Mouse (Mus musculus): Measurements from ENCODE around the gene Zfp541.

The Zfp541 gene

DNA sequence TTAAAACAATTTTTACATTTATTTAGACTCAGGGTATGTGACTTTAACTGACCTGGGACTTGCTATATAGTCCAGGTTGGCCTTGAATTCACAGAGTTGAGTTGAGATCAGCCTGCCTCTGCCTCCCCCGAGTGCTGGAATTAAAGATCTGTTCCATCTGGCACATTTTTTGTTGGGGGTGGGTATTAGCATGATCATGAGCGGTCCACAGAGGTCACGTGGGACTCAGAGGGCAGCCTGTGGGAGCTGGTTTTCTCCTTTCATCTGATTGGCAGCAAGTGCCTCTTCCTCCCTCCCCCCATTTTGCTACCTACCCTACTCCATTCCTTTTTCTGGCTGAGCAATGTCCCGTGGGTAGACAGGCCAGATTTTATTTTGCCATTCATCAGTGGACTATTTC, 19.0 kb downstream of the Zfp541 start:
- in situ Hi-C loops (cut with MboI, MseI) = no loop called here

DNA sequence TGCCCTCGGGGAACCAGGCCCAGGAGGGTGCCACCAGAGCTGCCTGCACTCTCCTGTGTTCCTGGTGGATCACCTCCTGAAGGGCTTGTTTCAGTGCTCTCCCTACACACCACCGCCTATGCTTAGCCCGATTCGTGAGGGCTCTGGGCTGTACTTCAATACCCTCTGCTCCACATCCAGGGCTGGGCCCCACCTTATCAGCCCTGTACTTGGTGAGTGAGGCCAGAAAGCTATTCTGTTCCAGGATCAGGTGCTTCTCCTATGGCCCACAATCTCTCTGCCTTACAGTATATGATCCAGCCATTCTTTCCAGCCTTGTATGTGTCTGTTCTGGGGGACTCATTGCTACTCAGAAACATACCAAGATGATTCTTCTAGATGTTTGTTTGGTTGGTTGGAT, 21.7 kb downstream of the Zfp541 start:
- in situ Hi-C loops (cut with MboI, MseI) = no loop called here

DNA sequence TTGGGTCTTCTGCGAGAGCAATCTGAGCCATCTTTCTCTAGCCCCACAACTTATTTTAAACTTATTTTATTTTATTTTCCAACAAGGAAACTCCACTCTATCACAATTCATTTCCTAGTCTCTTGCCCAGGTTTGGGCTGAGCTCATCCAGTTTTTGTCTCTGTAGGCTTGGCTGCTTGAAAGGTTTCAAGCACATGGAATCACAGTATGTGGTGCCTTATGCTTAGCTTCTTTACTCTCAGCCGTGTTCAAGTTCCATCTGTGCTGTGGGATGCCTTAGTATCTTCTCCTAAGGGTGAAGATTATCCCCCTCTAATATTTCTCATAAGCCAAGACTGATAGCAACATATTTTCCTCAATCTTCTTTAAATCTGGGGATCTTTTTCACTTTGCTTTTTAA, 26.0 kb downstream of the Zfp541 start:
- in situ Hi-C loops (cut with MboI, MseI) = no loop called here

DNA sequence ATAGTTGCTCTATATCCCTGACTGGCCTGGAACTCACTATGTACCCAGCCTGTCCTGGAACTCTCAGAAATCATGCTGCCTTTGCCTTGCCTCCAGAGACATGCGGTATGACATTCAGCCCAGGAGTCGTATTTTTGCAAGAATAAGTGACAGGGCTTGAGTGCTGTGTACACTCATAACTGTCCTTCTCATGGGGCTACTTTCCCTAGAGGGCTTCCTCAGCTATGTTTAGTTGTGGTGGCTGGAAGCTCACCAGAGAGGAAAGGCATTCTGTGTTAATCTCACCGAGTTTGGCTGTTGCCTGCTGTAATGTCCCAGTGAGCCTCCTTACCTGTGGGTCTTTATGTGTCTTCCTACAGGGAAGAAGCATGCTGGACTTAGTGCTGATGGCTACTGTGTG, 33.0 kb downstream of the Zfp541 start:
- in situ Hi-C loops (cut with MboI, MseI) = no loop called here

DNA sequence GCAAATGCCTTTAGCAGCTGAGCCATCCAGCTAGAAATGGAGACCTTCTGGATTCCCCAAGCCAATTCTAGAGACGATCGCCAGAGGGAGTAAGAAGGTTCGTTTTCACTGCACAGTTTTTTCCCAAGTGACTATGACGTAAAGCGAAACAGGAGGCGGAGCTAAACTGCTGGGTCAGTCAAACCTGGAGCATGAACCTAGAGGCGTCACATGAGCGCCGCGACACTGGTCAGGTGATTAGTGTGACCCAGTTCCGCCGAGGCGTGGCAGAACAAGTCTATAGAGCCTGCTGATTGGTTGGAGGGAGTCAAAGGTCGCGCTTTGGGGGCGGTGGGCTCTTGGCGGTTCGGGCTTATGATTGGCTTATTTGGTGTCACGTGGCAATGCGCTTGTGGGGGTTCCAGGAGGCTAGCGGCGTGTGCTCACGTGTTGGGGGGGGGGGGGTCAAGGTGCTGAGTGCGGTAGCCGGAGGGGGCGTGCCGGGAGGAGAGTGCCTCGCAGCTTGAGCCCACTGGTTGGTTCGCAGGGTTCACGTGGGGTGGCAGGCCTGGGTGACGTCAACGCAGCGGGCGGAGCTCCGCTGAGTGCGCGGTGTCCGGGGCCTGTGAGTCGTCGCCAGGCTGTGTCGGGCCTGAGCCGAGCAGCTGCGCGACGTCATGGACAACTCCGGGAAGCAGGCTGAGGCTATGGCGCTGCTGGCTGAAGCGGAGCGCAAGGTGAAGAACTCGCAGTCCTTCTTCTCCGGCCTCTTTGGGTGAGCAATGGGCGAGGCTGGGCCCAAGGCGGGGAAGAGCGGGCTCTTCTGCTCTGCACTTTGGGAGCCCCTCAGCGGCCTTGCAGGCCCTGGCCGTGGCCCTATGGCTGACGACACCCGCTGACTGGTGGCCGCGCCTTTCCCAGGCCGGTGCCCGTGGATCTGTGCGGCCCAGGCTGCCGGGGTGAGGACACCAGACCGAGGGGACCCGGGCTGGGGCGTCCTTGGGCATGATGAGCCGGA, 36.7 kb downstream of the Zfp541 start, which contains the start of gene Napa:
Napa (plus strand) TSS at position 438 of the 997 bp plus-strand sequence.
- in situ Hi-C loops (cut with MboI, MseI) = no loop called here

DNA sequence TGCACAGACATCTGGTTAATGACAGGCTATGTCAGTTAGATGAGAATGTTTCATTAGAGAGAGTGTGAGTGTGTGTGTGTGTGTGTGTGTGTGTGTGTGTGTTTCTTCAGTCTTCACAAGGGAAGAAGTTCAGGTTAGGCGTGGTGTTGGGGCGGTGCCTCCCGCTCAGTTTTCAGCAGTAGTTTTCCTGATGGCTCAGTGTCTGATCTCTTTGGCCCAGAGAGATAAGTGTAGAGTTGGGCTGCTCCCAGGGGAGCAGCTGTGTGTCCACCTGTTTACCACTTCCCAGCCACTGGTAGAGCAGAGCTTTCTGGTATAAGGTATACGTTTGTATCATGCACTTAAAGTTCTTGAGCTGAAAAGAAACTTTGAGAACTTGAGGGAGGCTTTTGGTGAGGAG, 38.3 kb downstream of the Zfp541 start:
- in situ Hi-C loops (cut with MboI, MseI) = no loop called here

DNA sequence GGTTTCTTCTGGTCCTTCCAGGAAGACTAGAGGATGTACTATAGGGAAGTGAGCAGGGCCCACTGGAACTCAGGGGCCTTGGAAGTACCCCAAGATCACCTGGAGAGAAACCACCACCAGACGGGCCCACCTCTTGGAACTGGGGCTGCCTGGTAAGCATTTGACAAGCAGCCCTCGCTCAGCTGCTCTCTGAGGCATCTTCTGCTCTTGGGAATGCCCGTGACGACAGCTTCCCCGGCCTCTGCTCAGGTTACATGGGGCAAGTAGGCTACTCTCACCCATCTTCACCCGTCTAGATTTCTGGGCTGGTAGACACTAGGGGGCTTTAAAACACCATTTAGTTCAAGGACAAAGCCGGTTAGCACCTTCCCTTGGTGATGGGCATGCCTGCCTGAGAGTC, 39.5 kb downstream of the Zfp541 start:
- in situ Hi-C loops (cut with MboI, MseI) = no loop called here

DNA sequence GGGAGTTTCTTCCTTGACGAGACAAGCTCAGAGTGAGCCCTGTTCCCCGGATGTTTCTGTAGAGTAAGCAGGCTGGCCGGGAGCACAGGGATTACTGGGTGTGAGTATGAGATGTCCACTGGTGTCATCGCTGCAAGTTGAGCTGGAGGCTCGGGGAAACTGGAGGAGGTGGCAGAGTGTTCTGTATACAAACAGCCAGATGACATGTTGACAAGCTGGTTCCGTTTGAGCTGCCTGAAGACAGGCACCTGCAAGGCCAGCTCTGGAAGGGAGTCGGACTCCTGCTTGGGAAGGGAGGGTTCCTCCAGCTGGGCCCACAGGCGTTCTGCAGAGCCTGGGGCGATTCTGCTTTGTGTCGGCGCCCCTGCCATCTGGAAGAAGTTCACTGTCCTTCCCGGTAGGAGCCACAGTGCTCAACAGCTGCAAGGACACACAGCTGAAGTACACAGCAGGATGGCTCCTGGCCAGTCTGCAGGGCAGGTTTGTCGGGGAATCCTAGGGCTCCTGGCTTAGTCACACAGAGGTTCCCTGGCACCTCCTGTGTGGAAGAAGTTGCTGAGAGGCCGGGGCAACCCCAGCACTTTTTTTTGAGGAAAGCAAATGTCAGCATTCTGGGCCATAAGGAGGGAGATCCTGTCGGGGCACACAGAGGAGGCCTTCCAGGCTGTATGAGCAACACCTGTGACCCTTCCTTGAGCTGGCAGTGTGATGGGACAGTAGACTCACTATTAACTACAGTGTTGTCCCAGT, 40.3 kb downstream of the Zfp541 start:
- in situ Hi-C loops (cut with MboI, MseI) = no loop called here

DNA sequence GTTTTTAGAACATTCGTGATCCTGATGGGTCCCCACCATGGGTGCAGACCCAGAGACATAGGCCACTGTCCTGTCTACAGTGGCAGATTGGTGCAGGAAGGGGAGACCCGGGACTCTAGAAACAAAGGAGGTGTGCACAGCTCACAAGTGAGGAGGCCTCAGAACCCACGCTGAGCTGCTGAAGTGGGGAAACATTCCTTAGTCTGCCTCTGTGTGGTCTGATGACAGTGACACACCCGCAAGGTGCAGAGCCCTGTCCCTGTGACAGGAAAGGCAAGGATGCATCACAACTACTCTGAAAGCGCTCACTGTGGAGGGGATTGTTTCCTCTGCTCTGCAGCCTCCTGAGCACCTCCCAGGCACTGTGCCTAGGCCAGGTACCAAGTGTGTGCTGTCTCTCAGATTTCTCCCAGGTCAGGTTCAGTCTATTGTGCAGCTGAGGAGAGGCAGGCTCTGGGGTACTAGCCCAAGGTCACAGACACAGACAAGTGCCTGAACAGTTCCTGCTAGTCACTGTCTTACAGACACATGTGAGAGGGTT, 41.1 kb downstream of the Zfp541 start:
- in situ Hi-C loops (cut with MboI, MseI) = no loop called here

DNA sequence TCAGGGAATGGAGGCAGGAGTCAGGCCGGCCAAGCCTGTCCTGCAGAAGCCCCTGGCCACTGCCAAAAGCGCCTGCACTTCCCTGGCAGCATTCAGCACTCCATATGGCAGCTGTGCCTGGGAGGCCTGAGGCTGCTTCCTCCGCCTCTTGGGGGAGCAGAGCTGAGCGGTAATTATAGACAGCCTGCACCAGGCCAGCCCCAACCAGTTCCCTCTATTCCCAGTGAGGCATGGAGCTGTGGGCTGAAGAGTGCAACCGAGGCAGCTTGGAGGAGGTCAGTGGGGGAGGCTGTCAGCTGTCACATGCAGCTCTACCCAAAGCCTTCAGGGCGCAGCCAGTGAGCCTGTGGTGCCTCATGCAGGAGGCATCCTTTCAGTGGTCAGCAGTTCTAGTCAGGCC, 42.1 kb downstream of the Zfp541 start:
- in situ Hi-C loops (cut with MboI, MseI) = no loop called here

DNA sequence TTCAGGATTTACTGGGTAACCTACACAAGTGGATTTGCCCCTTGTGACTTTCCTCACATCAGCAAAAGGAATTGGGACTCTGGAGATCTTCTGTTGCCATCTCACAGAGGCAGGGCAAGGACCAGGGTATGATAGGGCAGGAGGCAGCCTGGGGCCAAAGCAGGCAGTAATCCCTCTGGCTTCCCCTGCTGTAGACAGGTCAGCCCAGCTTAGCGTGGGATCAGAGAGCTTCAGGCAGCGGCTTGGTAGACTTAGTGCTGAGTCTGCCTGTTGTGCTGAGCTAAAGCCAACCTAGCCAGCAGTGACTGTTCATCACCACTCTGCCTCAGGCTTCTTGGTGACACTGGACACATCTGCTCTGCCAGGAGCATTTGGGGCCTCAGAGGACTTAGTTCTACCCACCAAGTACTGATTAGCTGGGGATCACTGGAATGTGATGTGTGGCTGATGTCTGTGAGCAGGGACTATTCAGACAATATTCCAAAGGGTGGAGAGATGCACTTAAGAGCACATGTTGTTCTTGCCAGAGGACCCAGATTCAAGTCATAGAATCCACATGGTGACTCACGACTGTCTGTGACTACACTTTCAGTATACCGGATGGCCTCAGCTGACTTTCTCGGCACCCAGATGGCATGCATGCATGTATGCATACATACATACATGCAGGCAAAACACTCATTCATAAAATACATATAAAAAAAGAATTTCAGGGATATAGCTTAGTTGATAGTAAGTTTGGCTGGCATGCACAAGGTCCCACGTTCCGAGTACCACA, 43.2 kb downstream of the Zfp541 start:
- in situ Hi-C loops (cut with MboI, MseI) = no loop called here

DNA sequence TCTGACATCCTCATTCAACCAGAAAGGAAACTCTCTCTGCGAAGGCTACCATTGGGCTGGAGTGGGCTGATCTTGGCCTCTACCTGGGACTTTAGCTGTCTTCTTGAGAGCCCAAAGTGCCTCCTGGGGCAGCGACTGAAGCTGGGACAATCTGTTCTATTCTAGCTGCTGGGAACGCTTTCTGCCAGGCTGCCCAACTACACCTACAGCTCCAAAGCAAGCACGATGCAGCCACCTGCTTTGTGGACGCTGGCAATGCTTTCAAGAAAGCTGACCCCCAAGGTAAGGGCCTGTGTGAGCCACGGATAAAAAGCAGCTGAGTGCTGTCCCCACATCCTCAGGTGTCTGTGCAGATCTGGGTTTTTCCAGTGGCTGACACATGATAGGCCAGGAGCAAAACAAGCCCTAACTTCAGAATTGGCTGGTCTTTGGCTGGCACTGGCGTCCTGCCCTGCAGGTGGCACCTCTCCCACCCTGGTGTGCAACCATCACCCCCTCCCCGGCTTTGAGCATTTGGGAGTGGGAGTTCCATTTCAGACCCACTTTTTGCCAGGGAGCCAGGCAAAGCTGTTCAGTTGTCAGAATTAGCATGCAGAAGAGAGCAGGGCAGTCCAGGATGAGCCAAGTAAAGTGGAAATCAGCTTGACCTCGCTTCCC, 47.4 kb downstream of the Zfp541 start:
- in situ Hi-C loops (cut with MboI, MseI) = no loop called here

DNA sequence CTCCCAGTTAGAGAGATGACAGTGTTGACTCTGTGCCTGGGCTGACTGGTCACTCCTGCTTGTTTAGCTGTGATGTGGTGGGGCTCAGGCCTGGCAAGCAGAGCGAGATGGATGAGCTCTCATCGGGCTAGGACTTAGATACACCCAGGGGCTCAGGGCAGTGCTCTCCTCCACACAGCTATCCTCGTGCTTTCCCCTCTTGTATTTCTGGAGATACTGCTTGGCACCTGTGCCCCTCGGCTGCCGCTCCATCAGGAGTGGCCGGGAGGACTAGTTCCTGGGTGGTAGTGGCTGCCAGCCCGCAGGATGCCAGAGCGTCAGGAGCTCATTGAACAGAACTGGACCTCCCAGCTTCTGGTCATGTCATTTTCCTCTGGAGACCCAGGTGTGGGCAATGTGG, 48.5 kb downstream of the Zfp541 start:
- in situ Hi-C loops (cut with MboI, MseI) = no loop called here

DNA sequence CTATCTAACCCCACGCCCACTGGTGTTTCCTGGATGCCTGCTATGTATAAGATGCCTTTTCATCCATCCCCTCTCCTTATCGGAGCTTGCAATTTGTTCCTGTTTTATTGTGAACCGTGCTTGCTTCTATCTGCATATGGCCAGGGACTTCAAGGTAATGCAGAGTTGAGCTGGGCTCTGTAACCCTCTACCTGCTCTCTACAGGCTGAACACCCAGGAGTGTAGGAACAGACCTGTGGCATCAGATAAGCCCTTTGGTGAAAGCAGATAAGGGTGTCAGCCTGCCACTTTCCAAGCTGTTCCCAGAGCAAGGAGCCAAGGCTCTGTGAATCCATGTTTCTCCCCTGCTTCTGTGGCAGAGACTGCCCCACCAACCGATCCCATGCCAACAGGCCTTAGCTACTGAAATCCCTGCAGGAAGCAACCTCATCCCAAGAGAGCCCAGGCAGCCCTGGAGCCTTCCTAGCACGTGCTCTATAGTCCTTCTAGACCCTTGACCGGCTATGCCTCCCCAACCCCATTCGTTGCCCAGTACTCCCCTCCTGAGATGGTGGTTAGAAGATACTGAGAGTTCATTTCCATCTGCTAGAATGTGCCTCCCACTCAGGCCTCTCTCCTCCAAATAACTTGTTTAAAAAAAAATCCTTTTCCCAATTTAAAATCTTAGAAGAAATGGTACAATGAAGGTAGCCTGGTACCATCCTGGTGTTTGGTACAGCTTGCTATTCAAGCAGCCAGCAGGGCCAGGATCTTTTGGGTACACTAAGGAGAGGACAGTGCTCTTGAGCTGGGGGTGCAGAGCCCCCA, 49.9 kb downstream of the Zfp541 start:
- in situ Hi-C loops (cut with MboI, MseI) = no loop called here

DNA sequence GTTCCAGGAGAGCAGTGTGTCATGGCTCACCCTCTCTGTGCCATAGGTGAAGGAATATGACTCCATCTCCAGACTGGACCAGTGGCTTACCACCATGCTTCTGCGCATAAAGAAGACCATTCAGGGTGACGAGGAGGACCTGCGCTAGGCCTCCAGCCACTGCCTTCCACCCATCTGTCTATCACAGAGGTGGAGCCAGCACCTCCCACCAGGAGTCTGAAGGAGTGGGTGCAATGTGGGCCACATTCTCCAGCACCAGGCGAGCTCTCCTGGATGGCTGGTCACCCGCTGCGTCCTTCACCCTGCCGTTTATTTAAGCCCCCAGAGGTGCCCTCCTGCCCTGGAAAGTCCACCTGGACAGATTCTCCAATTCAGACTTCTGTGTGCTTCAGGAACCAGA, 54.8 kb downstream of the Zfp541 start:
- in situ Hi-C loops (cut with MboI, MseI) = no loop called here

DNA sequence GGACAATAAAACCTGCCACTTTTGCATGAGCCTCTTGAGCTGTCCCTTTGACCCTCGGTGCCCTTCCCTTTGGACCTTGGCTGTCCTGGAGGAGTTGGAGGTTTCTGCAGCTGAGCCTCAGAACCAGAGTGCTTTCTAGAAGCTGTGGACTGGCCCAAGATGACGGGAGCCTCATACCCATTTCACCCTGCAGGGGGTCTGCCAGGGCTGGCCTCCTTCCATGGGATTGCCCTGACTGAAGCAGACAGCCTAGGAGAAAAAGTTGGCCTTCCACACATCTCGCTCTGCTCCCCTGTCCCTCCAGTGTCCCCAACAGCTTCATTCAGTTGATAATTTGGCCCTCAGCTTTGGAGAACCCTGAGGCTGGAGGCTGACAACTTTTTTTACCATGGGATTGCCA, 55.5 kb downstream of the Zfp541 start:
- in situ Hi-C loops (cut with MboI, MseI) = no loop called here

DNA sequence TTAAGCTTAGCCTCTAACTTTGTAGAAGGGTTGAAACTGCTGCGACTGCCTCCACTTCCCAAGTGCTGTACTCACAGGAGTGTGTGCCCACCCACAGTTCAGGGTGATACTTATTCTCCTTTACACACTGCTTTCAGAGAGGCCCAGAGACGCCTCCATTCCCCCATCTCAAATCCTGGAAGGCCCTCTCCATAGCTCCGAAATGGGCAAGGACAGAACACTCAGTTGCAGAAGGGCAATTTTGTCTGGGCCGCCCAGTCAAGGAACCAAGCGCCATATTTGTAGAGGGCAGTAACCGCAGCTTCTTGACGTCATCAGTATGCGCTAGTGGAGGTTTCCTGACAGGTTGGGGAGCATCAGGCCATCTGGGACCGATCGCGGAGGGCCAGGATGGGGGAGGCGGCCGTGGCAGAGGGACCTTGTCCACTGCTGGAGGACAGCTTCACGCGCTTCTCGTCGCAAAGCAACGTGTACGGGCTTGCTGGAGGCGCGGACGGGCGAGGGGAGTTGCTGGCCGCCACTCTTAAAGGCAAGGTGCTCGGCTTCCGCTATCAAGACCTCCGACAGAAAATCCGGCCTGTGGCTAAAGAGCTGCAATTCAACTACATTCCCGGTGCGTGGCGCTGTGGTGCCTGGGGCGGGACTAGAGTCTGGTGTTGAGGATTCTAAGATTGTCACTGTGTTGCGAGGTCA, 58.1 kb downstream of the Zfp541 start, which contains the start of gene Kptn:
Kptn (plus strand) TSS at position 327 of the 693 bp plus-strand sequence.
- in situ Hi-C loops (cut with MboI, MseI) = no loop called here

DNA sequence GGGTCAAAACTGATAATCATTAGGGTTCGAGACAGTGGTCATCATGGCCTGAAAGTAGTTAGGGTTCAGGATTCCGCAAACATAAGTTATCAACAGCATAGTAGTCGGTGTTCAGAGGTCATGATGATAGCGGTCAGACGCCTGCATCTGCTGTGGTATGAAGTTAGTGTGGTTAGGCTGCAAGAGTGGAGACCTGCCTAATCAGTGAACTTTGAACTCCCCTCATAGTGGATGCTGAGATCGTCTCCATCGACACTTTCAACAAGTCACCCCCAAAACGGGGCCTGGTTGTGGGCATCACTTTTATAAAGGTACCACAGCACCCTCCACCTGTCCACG, 58.6 kb downstream of the Zfp541 start:
- in situ Hi-C loops (cut with MboI, MseI) = no loop called here

DNA sequence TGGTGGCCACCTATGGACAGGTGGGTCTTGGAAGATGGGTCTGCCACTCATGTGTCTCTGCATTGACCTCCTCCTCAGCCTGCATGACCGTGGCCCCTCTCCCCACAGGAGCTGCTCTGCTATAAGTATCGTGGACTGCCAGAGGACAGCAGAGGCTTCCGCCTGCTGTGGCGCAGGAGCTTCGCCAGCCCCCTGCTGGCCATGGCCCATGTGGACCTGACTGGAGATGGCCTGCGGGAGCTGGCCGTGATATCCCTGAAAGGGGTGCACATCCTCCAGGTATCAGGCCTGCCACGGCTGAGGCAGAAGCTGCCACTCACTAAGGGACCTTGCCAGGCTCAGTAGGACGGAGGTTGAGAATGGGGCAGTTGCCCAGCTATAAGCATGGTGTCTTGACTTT, 64.2 kb downstream of the Zfp541 start:
- in situ Hi-C loops (cut with MboI, MseI) = no loop called here

DNA sequence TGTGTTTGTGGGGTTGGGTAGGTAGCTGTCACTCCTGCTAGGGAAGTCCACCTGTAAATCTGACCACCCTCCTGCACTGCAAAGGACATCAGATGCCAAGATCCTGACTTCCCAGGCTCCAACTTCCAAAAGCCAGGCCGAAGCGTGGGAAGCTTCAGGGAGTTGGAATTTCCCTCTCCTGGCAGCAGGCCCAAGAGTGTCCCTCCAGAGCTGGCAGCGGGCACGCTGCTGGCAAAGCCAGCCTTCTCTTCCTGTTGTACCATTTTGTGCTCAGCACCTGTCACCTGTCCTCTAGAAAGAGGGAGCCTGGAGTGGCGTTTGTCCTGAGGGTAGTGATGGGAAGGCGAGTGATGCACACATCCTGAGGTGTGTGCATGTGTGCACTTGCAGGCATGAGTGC, 66.7 kb downstream of the Zfp541 start:
- in situ Hi-C loops (cut with MboI, MseI) = no loop called here

Measured in regulatory T cell (primary cell).